Mouse (Mus musculus) gastrocnemius, postnatal 4 days (tissue): ENCODE results near the gene Sdhaf2. TPM values are rescaled to one million over a fixed set of nuclear protein-coding genes. Genes with fewer than 3 reads are reported as not detected.
"Not testable (repeated sequence)": the region's sequence is repeated elsewhere in the genome, so short reads cannot be mapped to it uniquely, and the experiment has no call there.

Source experiments
- DNase-seq, 2 experiments: peaks; one replicate each; pipeline ENCODE4 v3.0.0; 2021 to 2022; ENCODE audit warnings: low spot score in 2 of 2, mixed read lengths in 2 of 2
- long read RNA-seq, 2 experiments: library from polyadenylated mRNA; stranded (forward); transcript quantifications; one replicate each; pipeline ENCODE4 v2.0.0; 2021
- total RNA-seq, 2 experiments: library from RNA; stranded (reverse); gene quantifications; 2 replicates each; pipeline ENCODE4 v1.2.3; 2021

Sdhaf2 gene
- 10 to 100 TPM; 41.1 to 41.7 TPM for total RNA-seq
- long read RNA-seq, experiment 1, transcript Sdhaf2-201 (4 exons, 2,981 nt) = major isoform, 31 of 41 reads
- long read RNA-seq, experiment 1, partial matches to known transcripts = 0 of 41 reads
- long read RNA-seq, experiment 1, other reads (novel, unspliced or antisense) = 5 of 41 reads
- long read RNA-seq, experiment 2, transcript Sdhaf2-201 (4 exons, 2,981 nt) = major isoform, 34 of 48 reads
- long read RNA-seq, experiment 2, partial matches to known transcripts = 0 of 48 reads
- long read RNA-seq, experiment 2, other reads (novel, unspliced or antisense) = 8 of 48 reads

- DNase-seq = peak in 1 of 2 experiments; percentile 38
Observed at GRCm38 (mm10) chr19:10525910-10526309, at the start of gene Sdhaf2. TSS of gene Sdhaf2 (minus strand) at chr19:10526142.

GRCm38 (mm10) chr19:10569627-10570026, 43.7 kb upstream of the Sdhaf2 start:
- no peak for DNase-seq

- DNase-seq = no peak
Observed at GRCm38 (mm10) chr19:10565217-10565616, 39.3 kb upstream of the Sdhaf2 start.

- DNase-seq = no peak
Observed at GRCm38 (mm10) chr19:10564278-10564677, 38.3 kb upstream of the Sdhaf2 start.

DNA sequence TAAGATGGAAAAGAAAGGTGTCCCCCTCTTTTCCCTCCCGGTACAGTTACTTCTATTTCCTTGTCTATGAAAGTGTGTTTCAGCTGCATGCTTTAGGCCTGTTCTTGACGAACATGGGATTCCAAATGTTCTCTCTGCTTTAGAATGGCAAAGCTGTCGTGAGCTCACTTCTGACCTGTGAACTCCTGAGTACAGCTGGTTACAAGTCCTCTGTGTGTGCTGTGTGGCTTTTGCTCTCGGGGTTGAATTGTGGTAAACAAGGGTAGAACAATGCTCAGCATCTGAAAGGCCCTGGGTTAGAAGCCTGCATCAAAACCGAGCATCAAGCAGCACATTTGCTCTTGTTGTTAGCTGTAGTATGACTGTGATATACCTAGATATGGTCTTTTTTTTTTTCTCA, 36.4 kb upstream of the Sdhaf2 start:
- no peak for DNase-seq

- no peak for DNase-seq
Observed at GRCm38 (mm10) chr19:10561558-10562314, 35.8 kb upstream of the Sdhaf2 start.

DNA sequence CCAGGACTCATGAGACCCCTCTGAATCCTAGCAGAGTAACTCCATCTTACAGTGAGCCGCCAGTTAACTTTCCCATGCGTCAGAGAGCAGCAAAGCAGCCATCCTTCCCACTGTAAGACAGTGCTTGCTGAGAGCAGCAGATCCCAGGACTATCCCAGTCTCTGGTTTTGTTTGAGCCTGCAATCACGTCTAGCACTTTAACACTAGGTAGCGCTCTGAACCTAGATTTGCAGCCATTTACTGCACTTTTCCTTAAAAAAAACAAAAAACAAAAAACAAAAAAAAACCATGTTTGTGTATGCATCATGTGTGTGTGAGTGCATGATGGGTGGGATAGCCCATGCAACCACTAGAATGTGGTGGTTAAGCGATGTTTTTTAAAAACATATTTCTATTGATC, 34.2 kb upstream of the Sdhaf2 start:
- DNase-seq = no peak

DNA sequence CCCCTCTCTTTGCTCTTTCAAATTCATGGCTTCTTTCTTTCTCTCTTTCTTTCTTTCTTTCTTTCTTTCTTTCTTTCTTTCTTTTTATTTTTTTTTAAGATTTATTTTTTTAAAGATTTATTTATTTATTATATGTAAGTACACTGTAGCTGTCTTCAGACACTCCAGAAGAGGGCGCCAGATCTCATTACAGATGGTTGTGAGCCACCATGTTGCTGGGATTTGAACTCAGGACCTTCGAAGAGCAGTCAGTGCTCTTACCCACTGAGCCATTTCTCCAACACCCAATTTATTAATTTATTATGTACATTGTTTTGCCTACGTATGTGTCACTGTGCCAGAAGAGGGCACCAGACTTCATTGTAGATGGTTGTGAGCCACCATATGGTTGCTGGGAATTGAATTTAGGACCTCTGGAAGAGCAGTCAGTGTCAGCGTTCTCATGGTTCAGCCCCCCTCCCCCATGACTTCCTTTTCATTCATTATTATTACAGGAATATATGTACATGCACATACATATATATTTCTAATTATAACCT, 32.0 kb upstream of the Sdhaf2 start:
- not testable (repeated sequence) for DNase-seq

GRCm38 (mm10) chr19:10557430-10557829, 31.5 kb upstream of the Sdhaf2 start:
- DNase-seq = no peak

DNA sequence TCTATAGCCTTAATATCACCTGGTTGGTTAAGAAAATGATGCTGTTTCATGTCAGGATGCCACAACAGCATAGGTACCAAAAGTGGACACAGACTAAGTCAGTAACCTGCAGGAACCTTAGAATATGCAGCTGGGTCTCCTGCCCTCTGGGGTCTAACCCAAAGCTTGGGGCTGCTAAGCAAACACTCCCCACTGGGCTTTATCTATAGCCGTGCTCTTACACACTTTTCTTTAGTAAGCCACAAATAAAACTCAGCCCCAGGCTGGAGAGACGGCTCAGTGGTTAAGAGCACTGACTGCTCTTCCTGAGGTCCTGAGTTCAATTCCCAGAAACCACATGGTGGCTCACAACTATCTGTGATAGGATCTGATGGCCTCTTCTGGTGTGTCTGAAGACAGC, 31.1 kb upstream of the Sdhaf2 start:
- no peak for DNase-seq

GRCm38 (mm10) chr19:10555624-10556510, 29.9 kb upstream of the Sdhaf2 start, which contains the start of gene Tmem216:
TSS of gene Tmem216 (minus strand) at chr19:10556238.
- peak; percentile 63 to 76 for DNase-seq

DNA sequence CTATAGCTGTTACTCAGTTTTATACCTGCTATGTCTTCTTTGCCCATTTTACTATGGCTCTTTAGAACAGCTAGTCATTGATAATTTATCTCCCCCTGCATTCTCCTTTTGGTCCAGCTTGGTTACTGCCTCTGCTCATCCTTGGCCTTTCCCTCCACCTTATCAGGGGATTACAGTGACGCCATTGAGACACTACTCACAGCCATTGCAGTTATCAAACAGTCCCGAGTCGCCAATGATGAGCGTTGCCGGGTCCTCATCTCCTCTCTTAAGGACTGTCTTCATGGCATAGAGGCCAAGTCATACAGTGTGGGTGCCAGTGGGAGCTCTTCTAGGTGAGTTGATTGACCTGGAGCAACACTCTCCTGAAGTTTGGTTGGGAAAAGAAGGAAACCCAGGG, 13.5 kb upstream of the Sdhaf2 start:
- DNase-seq = no peak

- no peak for DNase-seq
Observed at GRCm38 (mm10) chr19:10530082-10530481, 4.1 kb upstream of the Sdhaf2 start.

GRCm38 (mm10) chr19:10525106-10525901, 638 bp downstream of the Sdhaf2 start, which contains the start of gene Cpsf7:
TSS of gene Cpsf7 (plus strand) at chr19:10525266.
- DNase-seq = peak; percentile 83 to 93

DNA sequence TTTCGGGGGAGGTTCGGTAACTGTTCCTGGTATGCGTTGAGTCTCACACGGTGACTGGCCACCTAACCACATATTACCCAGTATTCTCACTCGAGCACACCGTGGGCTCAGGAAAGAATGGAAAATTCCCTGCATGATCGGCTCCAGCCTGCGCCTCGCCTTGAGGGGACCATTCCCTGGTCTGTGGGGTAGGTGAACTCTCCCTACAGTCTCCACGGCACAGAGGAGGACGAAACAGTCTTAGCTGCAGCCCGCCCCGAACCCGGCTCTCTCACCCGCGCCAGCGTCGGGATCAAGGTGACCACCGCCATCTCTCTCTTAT, 1.2 kb downstream of the Sdhaf2 start:
- no peak for DNase-seq

DNA sequence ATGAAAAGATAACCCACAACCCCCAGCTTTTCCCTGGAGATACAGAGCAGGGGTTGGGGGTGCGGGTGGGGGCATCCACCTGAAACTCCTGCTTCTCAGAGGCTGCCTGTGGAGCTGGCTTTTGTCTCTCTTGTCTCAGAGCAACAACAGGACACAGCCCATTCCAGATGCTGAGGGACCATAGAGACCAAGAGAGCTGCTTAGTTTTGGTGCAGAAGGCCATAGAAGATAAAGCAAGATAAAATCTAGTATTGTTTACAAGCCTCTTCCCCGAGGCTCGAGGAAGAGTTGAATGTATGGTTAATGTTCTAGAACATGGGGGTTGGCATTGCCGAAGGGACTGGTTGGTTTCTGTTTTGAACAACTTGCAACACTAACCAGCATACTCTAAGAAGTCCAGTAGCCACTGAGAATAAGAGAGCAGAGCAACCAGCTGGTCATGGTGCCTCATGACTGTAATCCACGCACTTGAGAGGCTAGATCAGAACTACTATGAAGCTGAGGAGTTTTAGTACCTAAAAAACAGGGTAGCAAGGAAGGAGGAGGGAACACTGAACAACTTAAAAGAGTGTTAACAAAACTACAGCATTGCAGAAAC, 2.4 kb downstream of the Sdhaf2 start:
- DNase-seq = no peak

DNA sequence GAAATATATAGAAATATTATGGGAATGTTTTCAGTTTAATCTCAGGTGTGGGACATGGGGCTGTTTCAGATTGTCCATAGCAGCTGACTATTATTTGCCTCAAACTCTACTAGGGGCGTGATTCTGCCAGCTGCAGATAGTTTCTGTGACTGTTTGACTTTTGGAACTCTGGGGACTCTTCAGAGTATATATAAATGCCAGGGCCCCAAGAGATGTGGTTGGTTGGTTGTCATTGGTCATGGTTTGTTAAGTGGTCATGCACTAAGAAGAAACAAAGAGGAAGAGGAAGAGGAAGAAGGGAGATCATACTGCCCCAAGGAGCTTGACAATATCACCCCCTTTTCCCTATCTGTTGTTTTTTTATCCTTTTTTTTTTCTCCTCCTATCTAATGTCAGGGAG, 4.0 kb downstream of the Sdhaf2 start:
- no peak for DNase-seq

DNA sequence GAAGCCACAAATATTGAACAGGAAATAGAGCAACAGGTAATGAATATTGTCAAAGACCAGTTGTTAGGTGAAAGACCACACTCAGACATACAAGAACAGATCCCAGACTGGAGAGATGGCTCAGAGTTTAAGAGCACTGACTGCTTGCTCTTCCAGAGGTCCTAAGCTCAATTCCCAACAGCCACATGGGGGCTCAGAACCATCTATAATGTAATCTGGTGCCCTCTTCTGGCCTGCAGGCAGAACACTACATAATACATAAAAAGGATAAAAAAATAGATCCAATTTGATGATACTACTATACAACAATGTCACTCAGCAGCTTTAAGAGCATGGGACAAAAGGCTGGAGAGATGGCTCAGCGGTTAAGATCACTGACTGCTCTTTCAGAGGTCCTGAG, 5.6 kb downstream of the Sdhaf2 start:
- DNase-seq = no peak

- no peak for DNase-seq
Observed at GRCm38 (mm10) chr19:10510759-10511330, 15.1 kb downstream of the Sdhaf2 start.

GRCm38 (mm10) chr19:10502571-10502970, 23.4 kb downstream of the Sdhaf2 start:
- no peak for DNase-seq
